Mouse (Mus musculus) stomach, embryonic 14.5 days (tissue): ENCODE results near the gene Rspo4. TPM values are rescaled to one million over a fixed set of nuclear protein-coding genes. Genes with fewer than 3 reads are reported as not detected.
A peak's percentile ranks its signal among the peaks of the same experiment; 100 is the strongest.

ENCODE experiments used
- ATAC-seq: fragments of 200-750 bp; cut with Nextera tagmentation; 2 replicates; pipeline ENCODE4 v1.8.0; 2017; ENCODE audit warnings: low read depth, moderate TSS enrichment; ENCODE audit not compliant: insufficient number of reproducible peaks, insufficient read depth, low FRiP score
- H3K27ac ChIP-seq: fragments of 300-500 bp; sonication (generic); 2 replicates; pipeline ENCODE4 v1.5.1; 2014; ENCODE audit warnings: mild to moderate bottlenecking, low read length, moderate library complexity, mixed read lengths
- H3K27me3 ChIP-seq: fragments of 300-500 bp; sonication (generic); 2 replicates; pipeline ENCODE4 v1.6.1; 2014; ENCODE audit warnings: low read length, control low read depth, mixed read lengths; ENCODE audit not compliant: control insufficient read depth, insufficient read depth
- H3K36me3 ChIP-seq: fragments of 300-500 bp; sonication (generic); 2 replicates; pipeline ENCODE4 v1.6.1; 2014; ENCODE audit warnings: mild to moderate bottlenecking, control low read depth, low read length, moderate library complexity, mixed read lengths; ENCODE audit not compliant: control insufficient read depth, insufficient read depth
- H3K4me1 ChIP-seq: fragments of 300-500 bp; sonication (generic); 2 replicates; pipeline ENCODE4 v1.6.1; 2014; ENCODE audit warnings: low read length, control low read depth, mixed read lengths; ENCODE audit not compliant: control insufficient read depth, insufficient read depth
- H3K4me2 ChIP-seq: fragments of 300-500 bp; sonication (generic); replicated peaks from 2 replicates; pipeline ENCODE4 v1.6.1; 2014; ENCODE audit warnings: low read depth, low read length, control low read depth
- H3K4me3 ChIP-seq: fragments of 300-500 bp; sonication (generic); 2 replicates; pipeline ENCODE4 v1.5.1; 2014; ENCODE audit warnings: low read depth, low read length, control low read depth
- H3K9ac ChIP-seq: fragments of 300-500 bp; sonication (generic); replicated peaks from 2 replicates; pipeline ENCODE4 v1.6.1; 2014; ENCODE audit warnings: low read depth, mild to moderate bottlenecking, control low read depth, low read length, moderate library complexity, mixed read lengths
- H3K9me3 ChIP-seq: fragments of 300-500 bp; sonication (generic); 2 replicates; pipeline ENCODE4 v1.6.1; 2016; ENCODE audit warnings: low read depth, low read length, control low read depth; ENCODE audit not compliant: control insufficient read depth
- WGBS: fragments of 180-500 bp; shearing (Covaris S2); extraction: QIAGEN DNeasy Blood & Tissue Kit; methylation state at CpG from one replicate; pipeline ENCODE4 v1.1.7; 2014; 5-methylcytosine and 5-hydroxymethylcytosine counted together
- polyA plus RNA-seq: library from polyadenylated mRNA; unstranded; fragments of >200 nt; fragmentation: Nextera tagmentation; extraction: Ambion mirVana; gene quantifications from 2 replicates; pipeline ENCODE4 v1.2.1, GENCODE M21; 2014

Gene Rspo4
- polyA plus RNA-seq, 1 experiment from 2014 or later = not detected

GRCm38 (mm10) chr2:151915111-151915510, 72.4 kb downstream of the Rspo4 start:
- Histone ChIP-seq H3K27me3 (no peaks in the 10 kb centered on the region), H3K4me2 (no peak overlapping the region), H3K27ac (no peak overlapping the region), H3K4me1 (peaks cover 20% of the 10 kb centered on the region; the same call in 1 of the 2 replicates), H3K9ac (no peak overlapping the region), H3K36me3 (no peaks in the 10 kb centered on the region), H3K4me3 (no peak overlapping the region), H3K9me3 (no peaks in the 10 kb centered on the region)
- WGBS = 27% methylated on average over 2 of the region's 2 CpGs
- ATAC-seq = no peak

- Histone ChIP-seq H3K36me3 (no peaks in the 10 kb centered on the region), H3K27me3 (no peaks in the 10 kb centered on the region), H3K4me1 (peaks cover 16% of the 10 kb centered on the region; the same call in 1 of the 2 replicates), H3K27ac (no peak overlapping the region), H3K4me2 (no peak overlapping the region), H3K9ac (no peak overlapping the region), H3K4me3 (no peak overlapping the region), H3K9me3 (no peaks in the 10 kb centered on the region)
- WGBS = 28% methylated on average over 13 of the region's 13 CpGs
- ATAC-seq = no peak
These were observed 73.5 kb downstream of the Rspo4 start for GRCm38 (mm10) chr2:151916061-151916831.

GRCm38 (mm10) chr2:151919140-151919539, 76.4 kb downstream of the Rspo4 start:
- H3K9me3 ChIP-seq = no peaks in the 10 kb centered on the region
- WGBS = 45% methylated on average over 9 of the region's 9 CpGs

GRCm38 (mm10) chr2:151921068-151921467, 78.3 kb downstream of the Rspo4 start:
- Histone ChIP-seq H3K27me3 (no peaks in the 10 kb centered on the region), H3K27ac (no peak overlapping the region), H3K36me3 (no peaks in the 10 kb centered on the region), H3K9me3 (no peaks in the 10 kb centered on the region), H3K4me2 (no peak overlapping the region), H3K4me3 (no peak overlapping the region), H3K9ac (no peak overlapping the region), H3K4me1 (peaks cover 8% of the 10 kb centered on the region; the same call in 1 of the 2 replicates)
- WGBS = 63% methylated on average over 8 of the region's 8 CpGs
- no peak for ATAC-seq

More at GRCm38 (mm10) chr2:151919140-151919539, 76.4 kb downstream of the Rspo4 start:
- H3K27ac ChIP-seq = no peak overlapping the region
- ATAC-seq = no peak
- no peak overlapping the region for H3K4me2 ChIP-seq
- no peak overlapping the region for H3K9ac ChIP-seq
- no peak overlapping the region for H3K4me3 ChIP-seq
- H3K27me3 ChIP-seq = no peaks in the 10 kb centered on the region
- H3K36me3 ChIP-seq = no peaks in the 10 kb centered on the region
- H3K4me1 ChIP-seq = peaks cover 11% of the 10 kb centered on the region; the same call in 1 of the 2 replicates

- Histone ChIP-seq H3K9ac (no peak overlapping the region), H3K4me3 (no peak overlapping the region), H3K9me3 (no peaks in the 10 kb centered on the region), H3K27ac (peak overlapping the region; percentile 1; the same call in 1 of the 2 replicates), H3K27me3 (no peaks in the 10 kb centered on the region), H3K4me1 (peaks cover 5% of the 10 kb centered on the region; the same call in 1 of the 2 replicates), H3K36me3 (no peaks in the 10 kb centered on the region), H3K4me2 (no peak overlapping the region)
- 42% methylated on average over 4 of the region's 4 CpGs for WGBS
- ATAC-seq = no peak
These were observed 78.9 kb downstream of the Rspo4 start for GRCm38 (mm10) chr2:151921596-151921995.

Other genes with a start within 250 kb of the Rspo4 start
- gene Snph, start 210.3 kb upstream of the Rspo4 start, polyA plus RNA-seq = 1.5 and 1.6 TPM in 2 replicates
- not detected in 2 replicates for gene Rad21l, start 174.4 kb upstream of the Rspo4 start, polyA plus RNA-seq
- gene Tmem74b, start 140.9 kb upstream of the Rspo4 start, polyA plus RNA-seq = 1.1 and 1.6 TPM in 2 replicates
- 43.1 and 44.3 TPM in 2 replicates for gene Psmf1, start 98.7 kb upstream of the Rspo4 start, polyA plus RNA-seq
- 0.58 and 1.4 TPM in 2 replicates for gene Angpt4, start 68.3 kb downstream of the Rspo4 start, polyA plus RNA-seq
- gene Fam110a, start 137.3 kb downstream of the Rspo4 start, polyA plus RNA-seq = 27.4 and 28.6 TPM in 2 replicates
- gene Slc52a3, start 153.6 kb downstream of the Rspo4 start, polyA plus RNA-seq = 2.9 and 3.6 TPM in 2 replicates
- 0.10 and 0.12 TPM in 2 replicates for gene Scrt2, start 238.6 kb downstream of the Rspo4 start, polyA plus RNA-seq